Comparison of ENCODE assay signal across 8 mouse cellular contexts in genomic region chr17:74993726-74994581, GRCm38 (mm10). TPM values are rescaled to one million over a fixed set of nuclear protein-coding genes. Genes with fewer than 3 reads are reported as not detected.
DNase-seq lines count a peak whose midpoint lies in the region; ATAC-seq and TF ChIP-seq lines count a peak whose summit lies in the region.

No protein-coding gene starts in this region.

- H3K27me3 ChIP-seq in hindbrain, embryonic 15.5 days, result 0 out of 2 replicates have a peak, but pooled peaks cover 6% of the 10 kb centered on the region
- no peaks in the 10 kb centered on the region for H3K27me3 ChIP-seq in liver, embryonic 16.5 days (ENCODE audit: control insufficient read depth, insufficient read depth, low read depth, low read length)
- H3K27me3 ChIP-seq in neural tube, embryonic 15.5 days (replicated peaks), result peaks cover 8% of the 10 kb centered on the region; the same call in 1 of the 2 replicates

- peak overlapping the region; percentile 53 for H3K27ac ChIP-seq in embryonic fibroblast, embryonic 13.5 days (ENCODE audit: insufficient read depth, low read length)
- no peak overlapping the region for H3K27ac ChIP-seq in hindbrain, embryonic 15.5 days (replicated peaks)
- no peak overlapping the region for H3K27ac ChIP-seq in liver, embryonic 16.5 days (ENCODE audit: low read length)
- no peak overlapping the region for H3K27ac ChIP-seq in neural tube, embryonic 15.5 days (replicated peaks)

- peak overlapping the region; percentile 42; the same call in 1 of the 2 replicates for H3K9ac ChIP-seq in hindbrain, embryonic 15.5 days
- H3K9ac ChIP-seq in liver, embryonic 16.5 days (ENCODE audit: low read depth, low read length), result no peak overlapping the region
- H3K9ac ChIP-seq in neural tube, embryonic 15.5 days (replicated peaks), result peak overlapping the region; percentile 23

- peak; percentile 13 for DNase-seq in lung, adult 2 months
- DNase-seq in lung, postnatal 14 days, result no peak
- DNase-seq in cerebellum, postnatal 36 days, result no peak
- DNase-seq in left cerebral cortex, postnatal 14 days (ENCODE audit: low spot score in 2 of 2), result no peak

- no peaks in the 10 kb centered on the region for H3K9me3 ChIP-seq in hindbrain, embryonic 15.5 days
- H3K9me3 ChIP-seq in liver, embryonic 16.5 days (replicated peaks; ENCODE audit: control insufficient read depth, low read length), result peaks cover 2% of the 10 kb centered on the region; the same call in 1 of the 2 replicates
- no peaks in the 10 kb centered on the region for H3K9me3 ChIP-seq in neural tube, embryonic 15.5 days (replicated peaks)

- WGBS in lung, adult 2 months, result 6% methylated on average over 26 of the region's 26 CpGs
- WGBS in hindbrain, embryonic 15.5 days, result 3% methylated on average over 26 of the region's 26 CpGs
- 6% methylated on average over 26 of the region's 26 CpGs for WGBS in liver, embryonic 16.5 days (ENCODE audit: insufficient replicate concordance)
- WGBS in neural tube, embryonic 15.5 days, result 2% methylated on average over 26 of the region's 26 CpGs

- peak; percentile 69 for ATAC-seq in hindbrain, embryonic 15.5 days (ENCODE audit: low FRiP score, low read depth)
- no peak for ATAC-seq in liver, embryonic 16.5 days (ENCODE audit: low read depth)
- ATAC-seq in neural tube, embryonic 15.5 days (ENCODE audit: low FRiP score), result no peak

- H3K4me1 ChIP-seq in lung, adult 2 months (ENCODE audit: control insufficient read depth, insufficient read depth, low read length), result peaks cover 7% of the 10 kb centered on the region
- peaks cover 7% of the 10 kb centered on the region for H3K4me1 ChIP-seq in embryonic fibroblast, embryonic 13.5 days (ENCODE audit: control insufficient read depth, insufficient read depth, low read length)
- H3K4me1 ChIP-seq in hindbrain, embryonic 15.5 days (replicated peaks), result peaks cover 13% of the 10 kb centered on the region
- H3K4me1 ChIP-seq in liver, embryonic 16.5 days (ENCODE audit: control insufficient read depth, low read depth, low read length), result peaks cover 2% of the 10 kb centered on the region; the same call in 1 of the 2 replicates
- peaks cover 14% of the 10 kb centered on the region for H3K4me1 ChIP-seq in neural tube, embryonic 15.5 days

- H3K4me2 ChIP-seq in hindbrain, embryonic 15.5 days, result peak overlapping the region; percentile 61
- H3K4me2 ChIP-seq in liver, embryonic 16.5 days (ENCODE audit: low read depth, low read length), result peak overlapping the region; percentile 41
- peak overlapping the region; percentile 65 for H3K4me2 ChIP-seq in neural tube, embryonic 15.5 days

- TF ChIP-seq CTCF in lung, adult 2 months (IDR thresholded peaks at IDR 0.05; ENCODE audit: insufficient read depth, low read length), result no peak
- no peak for TF ChIP-seq CTCF in embryonic fibroblast, embryonic 13.5 days (IDR thresholded peaks at IDR 0.05; ENCODE audit: borderline replicate concordance, insufficient read depth, low read length)

- H3K36me3 ChIP-seq in hindbrain, embryonic 15.5 days, result no peaks in the 10 kb centered on the region
- H3K36me3 ChIP-seq in liver, embryonic 16.5 days (ENCODE audit: control insufficient read depth, insufficient read depth), result no peaks in the 10 kb centered on the region
- no peaks in the 10 kb centered on the region for H3K36me3 ChIP-seq in neural tube, embryonic 15.5 days

- peak overlapping the region; percentile 35 for H3K4me3 ChIP-seq in lung, adult 2 months (replicated peaks; ENCODE audit: extremely low read depth, low read depth, low read length)
- H3K4me3 ChIP-seq in embryonic fibroblast, embryonic 13.5 days (ENCODE audit: insufficient read depth, low read length), result peak overlapping the region; percentile 1; the same call in 1 of the 2 replicates
- peak overlapping the region; percentile 33 for H3K4me3 ChIP-seq in hindbrain, embryonic 15.5 days
- H3K4me3 ChIP-seq in liver, embryonic 16.5 days (ENCODE audit: low read depth, low read length), result peak overlapping the region; percentile 24
- H3K4me3 ChIP-seq in neural tube, embryonic 15.5 days (replicated peaks), result peak overlapping the region; percentile 34

- no peak for TF ChIP-seq POLR2A in lung, adult 2 months (IDR thresholded peaks at IDR 0.05; ENCODE audit: borderline replicate concordance, extremely low read depth, low read depth, low read length)
- TF ChIP-seq POLR2A in embryonic fibroblast, embryonic 13.5 days (IDR thresholded peaks at IDR 0.05; ENCODE audit: low read depth, low read length), result peak; percentile 47; the same call in 1 of the 2 replicates

- intact Hi-C loops in left cerebral cortex, postnatal 14 days (cut with DNase I), result no loop called here

RNA-seq across cellular contexts. Expression of gene Ltbp1, which starts 11.4 kb away (rescaled TPM):
- 20.3 and 27.7 TPM in 2 replicates for polyA plus RNA-seq in lung, adult 2 months (2012; rRNA removed)
- polyA plus RNA-seq in embryonic fibroblast, embryonic 13.5 days (2011; ENCODE audit: insufficient read length, low read depth, missing spikeins), result 152 and 252 TPM in 2 replicates
- polyA plus RNA-seq in hindbrain, embryonic 15.5 days (2015; fragmentation: Nextera tagmentation; extraction: Ambion mirVana), result 1.6 and 2.0 TPM in 2 replicates
- polyA plus RNA-seq in liver, embryonic 16.5 days (2015; fragmentation: Nextera tagmentation; extraction: Ambion mirVana), result 2.0 and 2.1 TPM in 2 replicates
- polyA plus RNA-seq in neural tube, embryonic 15.5 days (2015; fragmentation: Nextera tagmentation; extraction: Ambion mirVana), result 3.6 and 6.0 TPM in 2 replicates
- 1 to 10 TPM; 7.4 to 8.9 TPM for total RNA-seq in left cerebral cortex, postnatal 14 days (2021)
